Mouse (Mus musculus) testis, adult 2 months (tissue): ENCODE measurements at regions not wholly inside any gene's neighbourhood (a gene's known extent, or its start where the extent isn't known, plus 50 kb on each side); places are given as distances from the start of the nearest gene placed in this dataset.

Experiments used
- CTCF ChIP-seq: fragments of 200-500 bp; IDR thresholded peaks from 2 replicates; pipeline ENCODE4 v1.5.1; 2012; ENCODE audit warnings: low read depth, mild to moderate bottlenecking, inconsistent platforms, low read length, moderate library complexity; ENCODE audit not compliant: control insufficient read depth, insufficient read depth, insufficient replicate concordance
- POLR2A ChIP-seq: fragments of 200-500 bp; IDR thresholded peaks from 2 replicates; pipeline ENCODE4 v1.6.1; 2012; ENCODE audit warnings: low read depth, mild to moderate bottlenecking, inconsistent platforms, low read length, moderate library complexity; ENCODE audit not compliant: control insufficient read depth

- TF ChIP-seq CTCF (no peak), POLR2A (no peak)
These were observed 732.0 kb upstream of the A1bg start for GRCm38 (mm10) chr15:61654846-61655245.
